Mouse (Mus musculus): ENCODE measurements at regions not wholly inside any gene's neighbourhood (a gene's known extent, or its start where the extent isn't known, plus 50 kb on each side); places are given as distances from the start of the nearest gene placed in this dataset.

GRCm38 (mm10) chr8:86359518-86359917 is 221.0 kb downstream of the Abcc12 start:
- DNase-seq (ENCODE audit: low spot score): no peak

GRCm38 (mm10) chr8:86353816-86354215 is 226.7 kb downstream of the Abcc12 start:
- DNase-seq (ENCODE audit: low spot score): no peak

- DNase-seq (ENCODE audit: low spot score): no peak
These were observed 228.8 kb downstream of the Abcc12 start for GRCm38 (mm10) chr8:86351545-86352190.

- no peak for DNase-seq (ENCODE audit: low spot score)
These were observed 230.4 kb downstream of the Abcc12 start for GRCm38 (mm10) chr8:86350128-86350527.

- no peak for DNase-seq (ENCODE audit: low spot score)
These were observed 238.3 kb downstream of the Abcc12 start for GRCm38 (mm10) chr8:86342016-86342684.

- no peak for DNase-seq (ENCODE audit: low spot score)
These were observed 241.8 kb downstream of the Abcc12 start for GRCm38 (mm10) chr8:86338574-86339264.

GRCm38 (mm10) chr8:86331383-86331782 is 249.1 kb downstream of the Abcc12 start:
- DNase-seq (ENCODE audit: low spot score): no peak

GRCm38 (mm10) chr8:86328626-86329025 is 251.9 kb downstream of the Abcc12 start:
- no peak for DNase-seq (ENCODE audit: low spot score)

GRCm38 (mm10) chr8:86327982-86328381 is 252.5 kb downstream of the Abcc12 start:
- no peak for DNase-seq (ENCODE audit: low spot score)

- no peak for DNase-seq (ENCODE audit: low spot score)
These were observed 255.4 kb downstream of the Abcc12 start for GRCm38 (mm10) chr8:86325040-86325439.

- DNase-seq (ENCODE audit: low spot score): no peak
These were observed 255.9 kb downstream of the Abcc12 start for GRCm38 (mm10) chr8:86324542-86324941.

- no peak for DNase-seq (ENCODE audit: low spot score)
These were observed 256.7 kb downstream of the Abcc12 start for GRCm38 (mm10) chr8:86323823-86324222.

- no peak for DNase-seq (ENCODE audit: low spot score)
These were observed 258.0 kb downstream of the Abcc12 start for GRCm38 (mm10) chr8:86322494-86322893.

- DNase-seq (ENCODE audit: low spot score): no peak
These were observed 259.5 kb downstream of the Abcc12 start for GRCm38 (mm10) chr8:86320938-86321337.

GRCm38 (mm10) chr8:86318531-86318930 is 262.0 kb downstream of the Abcc12 start:
- no peak for DNase-seq (ENCODE audit: low spot score)

GRCm38 (mm10) chr8:86316236-86316635 is 264.2 kb downstream of the Abcc12 start:
- no peak for DNase-seq (ENCODE audit: low spot score)

GRCm38 (mm10) chr8:86309460-86309859 is 271.0 kb downstream of the Abcc12 start:
- no peak for DNase-seq (ENCODE audit: low spot score)

GRCm38 (mm10) chr8:86307339-86307738 is 273.1 kb downstream of the Abcc12 start:
- DNase-seq (ENCODE audit: low spot score): no peak

GRCm38 (mm10) chr8:86301885-86302509 is 278.5 kb downstream of the Abcc12 start:
- DNase-seq (ENCODE audit: low spot score): no peak

- no peak for DNase-seq (ENCODE audit: low spot score)
These were observed 291.6 kb downstream of the Abcc12 start for GRCm38 (mm10) chr8:86288713-86289384.

GRCm38 (mm10) chr8:86282922-86283321 is 297.6 kb downstream of the Abcc12 start:
- peak; percentile 15 for DNase-seq (ENCODE audit: low spot score)

- no peak for DNase-seq (ENCODE audit: low spot score)
These were observed 300.3 kb downstream of the Abcc12 start for GRCm38 (mm10) chr8:86280093-86280721.
